Mouse (Mus musculus): ENCODE measurements at regions not wholly inside any gene's neighbourhood (a gene's known extent, or its start where the extent isn't known, plus 50 kb on each side); places are given as distances from the start of the nearest gene placed in this dataset.

GRCm38 (mm10) chr10:8136662-8137061 lies 180.6 kb upstream of the Tab2 start:
- Histone ChIP-seq H3K79me2 (ENCODE audit: control insufficient read depth, insufficient read depth) (no peaks in the 10 kb centered on the region), H3K79me3 (ENCODE audit: low read depth) (no peaks in the 10 kb centered on the region), H3K36me3 (ENCODE audit: control insufficient read depth, insufficient read depth) (no peaks in the 10 kb centered on the region), H3K27me3 (ENCODE audit: control insufficient read depth, insufficient read depth, insufficient read length) (no peaks in the 10 kb centered on the region), H3ac (ENCODE audit: control insufficient read depth, insufficient read length, low read depth) (no peak overlapping the region), H3K4me3 (ENCODE audit: insufficient read depth, poor library complexity, severe bottlenecking) (no peak overlapping the region)
- no peak for TF ChIP-seq MAX (IDR thresholded peaks at IDR 0.05)
- no peak for TF ChIP-seq FOSL1 (IDR thresholded peaks at IDR 0.05; ENCODE audit: insufficient read depth, low read length, poor library complexity, severe bottlenecking)
- TF ChIP-seq CEBPB (IDR thresholded peaks at IDR 0.05; ENCODE audit: low read depth): no peak
- TF ChIP-seq MYOG (IDR thresholded peaks at IDR 0.05; ENCODE audit: control insufficient read depth, extremely low read depth, insufficient read length): no peak
- TF ChIP-seq USF1 (IDR thresholded peaks at IDR 0.05; ENCODE audit: low read depth): no peak
- no peak for TF ChIP-seq CTCF (IDR thresholded peaks at IDR 0.05; ENCODE audit: control insufficient read depth, insufficient read depth, insufficient read length)
- TF ChIP-seq MYOD1 (IDR thresholded peaks at IDR 0.05; ENCODE audit: control insufficient read depth, insufficient read length, low read depth): no peak

- no peak overlapping the region for H3ac ChIP-seq (ENCODE audit: control insufficient read depth, insufficient read length, low read depth)
- H3K27me3 ChIP-seq (ENCODE audit: control insufficient read depth, insufficient read depth, insufficient read length): no peaks in the 10 kb centered on the region
- TF ChIP-seq CTCF (IDR thresholded peaks at IDR 0.05; ENCODE audit: control insufficient read depth, insufficient read depth, insufficient read length) (no peak), MYOG (IDR thresholded peaks at IDR 0.05; ENCODE audit: control insufficient read depth, extremely low read depth, insufficient read length) (no peak), CEBPB (IDR thresholded peaks at IDR 0.05; ENCODE audit: low read depth) (no peak), MAX (IDR thresholded peaks at IDR 0.05) (no peak), USF1 (IDR thresholded peaks at IDR 0.05; ENCODE audit: low read depth) (no peak), FOSL1 (IDR thresholded peaks at IDR 0.05; ENCODE audit: insufficient read depth, low read length, poor library complexity, severe bottlenecking) (no peak), MYOD1 (IDR thresholded peaks at IDR 0.05; ENCODE audit: control insufficient read depth, insufficient read length, low read depth) (no peak)
- H3K36me3 ChIP-seq (ENCODE audit: control insufficient read depth, insufficient read depth): no peaks in the 10 kb centered on the region
- no peaks in the 10 kb centered on the region for H3K79me3 ChIP-seq (ENCODE audit: low read depth)
- no peak overlapping the region for H3K4me3 ChIP-seq (ENCODE audit: insufficient read depth, poor library complexity, severe bottlenecking)
- H3K79me2 ChIP-seq (ENCODE audit: control insufficient read depth, insufficient read depth): no peaks in the 10 kb centered on the region
Measured at GRCm38 (mm10) chr10:8135272-8135671, 179.2 kb upstream of the Tab2 start.

DNA sequence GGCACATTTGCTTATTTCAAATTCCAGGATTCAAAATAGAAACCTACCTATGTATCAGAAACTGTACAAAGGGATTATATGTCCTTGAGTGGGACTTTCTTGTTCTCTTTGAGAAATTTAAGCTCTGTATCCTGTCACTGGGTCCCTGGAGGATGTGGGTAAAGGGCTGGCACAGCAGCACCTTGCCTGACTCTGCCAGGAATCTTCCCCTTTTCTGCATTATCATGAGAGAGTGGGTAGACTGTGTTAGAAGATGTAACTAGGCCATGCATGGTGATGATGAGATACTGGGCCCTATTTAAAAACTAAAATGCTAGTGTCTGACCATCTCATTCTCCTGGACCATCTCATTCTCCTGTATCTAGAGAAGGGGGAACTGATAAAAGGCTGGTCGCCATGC lies 178.4 kb upstream of the Tab2 start:
- TF ChIP-seq FOSL1 (IDR thresholded peaks at IDR 0.05; ENCODE audit: insufficient read depth, low read length, poor library complexity, severe bottlenecking): no peak
- TF ChIP-seq MYOD1 (IDR thresholded peaks at IDR 0.05; ENCODE audit: control insufficient read depth, insufficient read length, low read depth): no peak
- no peak for TF ChIP-seq CEBPB (IDR thresholded peaks at IDR 0.05; ENCODE audit: low read depth)
- no peak for TF ChIP-seq CTCF (IDR thresholded peaks at IDR 0.05; ENCODE audit: control insufficient read depth, insufficient read depth, insufficient read length)
- TF ChIP-seq MAX (IDR thresholded peaks at IDR 0.05): no peak
- no peak for TF ChIP-seq USF1 (IDR thresholded peaks at IDR 0.05; ENCODE audit: low read depth)
- TF ChIP-seq MYOG (IDR thresholded peaks at IDR 0.05; ENCODE audit: control insufficient read depth, extremely low read depth, insufficient read length): no peak
- no peaks in the 10 kb centered on the region for H3K27me3 ChIP-seq (ENCODE audit: control insufficient read depth, insufficient read depth, insufficient read length)

DNA sequence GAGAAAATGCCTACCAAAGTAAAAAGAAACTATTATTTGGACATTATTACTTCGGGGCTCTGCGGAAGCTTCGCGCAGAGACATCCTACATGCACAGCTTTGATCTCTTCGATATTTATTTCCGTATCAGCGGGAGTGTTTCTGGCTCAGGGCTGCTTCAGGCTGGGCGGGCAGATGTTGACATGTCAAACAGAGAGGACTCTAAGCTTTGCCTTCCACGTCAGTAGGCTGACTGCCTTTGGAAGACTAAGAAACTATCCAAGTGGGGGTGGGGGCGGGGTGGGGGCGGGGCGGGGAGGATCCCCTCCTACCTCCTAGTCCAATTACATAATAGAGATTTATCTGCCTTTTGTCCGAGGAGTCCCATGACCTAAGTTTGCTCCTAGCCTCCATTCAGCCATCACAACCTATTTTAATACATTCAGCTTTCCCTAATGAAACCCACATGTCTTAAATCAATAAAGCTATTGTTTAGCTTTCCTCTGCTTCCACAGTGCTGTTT lies 177.5 kb upstream of the Tab2 start:
- no peak for TF ChIP-seq USF1 (IDR thresholded peaks at IDR 0.05; ENCODE audit: low read depth)
- TF ChIP-seq MYOG (IDR thresholded peaks at IDR 0.05; ENCODE audit: control insufficient read depth, extremely low read depth, insufficient read length): no peak
- TF ChIP-seq MAX (IDR thresholded peaks at IDR 0.05): no peak
- TF ChIP-seq MYOD1 (IDR thresholded peaks at IDR 0.05; ENCODE audit: control insufficient read depth, insufficient read length, low read depth): no peak
- TF ChIP-seq CTCF (IDR thresholded peaks at IDR 0.05; ENCODE audit: control insufficient read depth, insufficient read depth, insufficient read length): no peak
- no peak for TF ChIP-seq FOSL1 (IDR thresholded peaks at IDR 0.05; ENCODE audit: insufficient read depth, low read length, poor library complexity, severe bottlenecking)
- no peak for TF ChIP-seq CEBPB (IDR thresholded peaks at IDR 0.05; ENCODE audit: low read depth)
- Histone ChIP-seq H3K79me2 (ENCODE audit: control insufficient read depth, insufficient read depth) (no peaks in the 10 kb centered on the region), H3K4me3 (ENCODE audit: insufficient read depth, poor library complexity, severe bottlenecking) (no peak overlapping the region), H3ac (ENCODE audit: control insufficient read depth, insufficient read length, low read depth) (no peak overlapping the region), H3K36me3 (ENCODE audit: control insufficient read depth, insufficient read depth) (no peaks in the 10 kb centered on the region), H3K79me3 (ENCODE audit: low read depth) (no peaks in the 10 kb centered on the region), H3K27me3 (ENCODE audit: control insufficient read depth, insufficient read depth, insufficient read length) (no peaks in the 10 kb centered on the region)

More for the DNA sequence above, 178.4 kb upstream of the Tab2 start:
- Histone ChIP-seq H3ac (ENCODE audit: control insufficient read depth, insufficient read length, low read depth) (no peak overlapping the region), H3K79me2 (ENCODE audit: control insufficient read depth, insufficient read depth) (no peaks in the 10 kb centered on the region), H3K79me3 (ENCODE audit: low read depth) (no peaks in the 10 kb centered on the region), H3K36me3 (ENCODE audit: control insufficient read depth, insufficient read depth) (no peaks in the 10 kb centered on the region), H3K4me3 (ENCODE audit: insufficient read depth, poor library complexity, severe bottlenecking) (no peak overlapping the region)

- Histone ChIP-seq H3K36me3 (ENCODE audit: control insufficient read depth, insufficient read depth) (no peaks in the 10 kb centered on the region), H3K27me3 (ENCODE audit: control insufficient read depth, insufficient read depth, insufficient read length) (no peaks in the 10 kb centered on the region), H3ac (ENCODE audit: control insufficient read depth, insufficient read length, low read depth) (no peak overlapping the region), H3K79me2 (ENCODE audit: control insufficient read depth, insufficient read depth) (no peaks in the 10 kb centered on the region), H3K4me3 (ENCODE audit: insufficient read depth, poor library complexity, severe bottlenecking) (no peak overlapping the region), H3K79me3 (ENCODE audit: low read depth) (no peaks in the 10 kb centered on the region)
- TF ChIP-seq CEBPB (IDR thresholded peaks at IDR 0.05; ENCODE audit: low read depth): no peak
- TF ChIP-seq CTCF (IDR thresholded peaks at IDR 0.05; ENCODE audit: control insufficient read depth, insufficient read depth, insufficient read length): no peak
- TF ChIP-seq MYOG (IDR thresholded peaks at IDR 0.05; ENCODE audit: control insufficient read depth, extremely low read depth, insufficient read length): no peak
- no peak for TF ChIP-seq MYOD1 (IDR thresholded peaks at IDR 0.05; ENCODE audit: control insufficient read depth, insufficient read length, low read depth)
- TF ChIP-seq USF1 (IDR thresholded peaks at IDR 0.05; ENCODE audit: low read depth): no peak
- no peak for TF ChIP-seq MAX (IDR thresholded peaks at IDR 0.05)
- no peak for TF ChIP-seq FOSL1 (IDR thresholded peaks at IDR 0.05; ENCODE audit: insufficient read depth, low read length, poor library complexity, severe bottlenecking)
Measured at GRCm38 (mm10) chr10:8132795-8133194, 176.8 kb upstream of the Tab2 start.
